Mouse (Mus musculus) neural tube, embryonic 10.5 days (tissue): ENCODE measurements around the gene Cuedc1.
"Not testable (repeated sequence)": the region's sequence is repeated elsewhere in the genome, so short reads cannot be mapped to it uniquely, and the experiment has no call there.

Source experiments
- DNase-seq: peaks from one replicate; pipeline ENCODE4 v3.0.0-alpha.2; 2017; ENCODE audit warnings: low spot score; ENCODE audit errors: extremely low spot score

Cuedc1 gene

DNA sequence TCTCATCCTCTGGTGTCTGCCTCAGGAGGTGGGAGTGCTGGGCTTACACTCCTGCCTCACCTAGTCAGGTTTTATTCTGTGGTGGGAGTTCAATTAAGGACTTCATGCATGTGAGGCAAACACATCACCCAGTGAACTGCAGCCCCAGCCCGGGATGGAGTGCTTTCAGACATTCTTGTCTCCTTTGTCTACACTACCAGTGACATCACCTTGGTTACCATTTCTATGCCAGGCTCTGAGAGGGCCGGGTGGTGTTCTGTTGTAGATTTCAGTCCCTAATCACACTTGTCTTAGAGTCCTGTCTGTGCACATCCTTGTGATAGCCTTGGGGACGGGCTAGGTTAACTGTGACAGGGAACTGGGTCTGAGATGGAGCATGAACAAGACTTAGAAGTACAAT, 70.8 kb downstream of the Cuedc1 start:
- no peak for DNase-seq

- no peak for DNase-seq
These were observed 71.7 kb downstream of the Cuedc1 start for GRCm38 (mm10) chr11:88169531-88170040.

DNA sequence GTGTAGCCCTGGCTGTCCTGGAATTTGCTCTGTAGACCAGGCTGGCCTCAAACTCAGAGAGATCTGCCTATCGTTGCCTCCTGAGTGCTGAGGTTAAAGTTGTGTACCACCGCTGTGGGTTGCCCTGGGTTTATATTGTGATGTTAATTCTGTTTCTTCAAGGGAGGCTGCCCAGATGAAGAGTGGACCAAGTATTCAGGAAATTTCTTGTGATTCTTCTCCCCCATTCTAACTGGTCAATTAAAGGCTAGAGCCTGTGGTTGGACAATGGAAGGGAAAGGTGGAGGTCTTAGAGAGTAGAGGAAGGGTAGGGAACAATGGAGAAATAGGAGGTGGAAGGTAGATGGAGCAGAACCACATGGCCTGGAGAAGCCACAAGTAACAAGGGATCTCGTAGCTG, 72.7 kb downstream of the Cuedc1 start:
- DNase-seq, result no peak

DNA sequence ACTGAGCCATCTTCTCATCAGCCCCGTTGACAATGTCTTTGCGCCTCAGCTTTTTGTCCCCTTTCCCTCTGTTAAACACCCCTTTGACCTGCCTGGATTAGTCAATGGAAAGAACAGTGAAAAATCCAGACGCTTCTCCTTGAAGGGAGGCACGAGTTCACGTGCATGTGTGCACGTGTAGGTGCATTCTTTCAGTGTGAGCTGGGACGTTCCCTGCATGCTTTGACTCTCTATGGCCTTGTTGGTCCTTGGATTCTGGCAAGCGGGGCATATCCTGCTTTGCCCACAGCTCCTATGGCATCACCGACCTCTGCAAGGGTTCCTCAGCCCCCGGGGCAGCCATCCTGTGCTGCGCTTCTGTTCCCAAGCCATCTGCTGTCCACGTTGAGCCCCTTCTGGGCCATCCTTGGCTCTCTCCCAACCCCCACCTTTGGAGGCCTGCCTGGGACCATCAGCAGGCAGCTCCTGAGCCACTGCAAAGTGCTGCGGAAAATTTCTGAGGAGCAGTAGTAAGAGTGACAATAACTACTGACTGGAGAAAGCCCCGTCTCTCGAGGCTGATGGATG, 74.1 kb downstream of the Cuedc1 start:
- DNase-seq, result no peak

DNA sequence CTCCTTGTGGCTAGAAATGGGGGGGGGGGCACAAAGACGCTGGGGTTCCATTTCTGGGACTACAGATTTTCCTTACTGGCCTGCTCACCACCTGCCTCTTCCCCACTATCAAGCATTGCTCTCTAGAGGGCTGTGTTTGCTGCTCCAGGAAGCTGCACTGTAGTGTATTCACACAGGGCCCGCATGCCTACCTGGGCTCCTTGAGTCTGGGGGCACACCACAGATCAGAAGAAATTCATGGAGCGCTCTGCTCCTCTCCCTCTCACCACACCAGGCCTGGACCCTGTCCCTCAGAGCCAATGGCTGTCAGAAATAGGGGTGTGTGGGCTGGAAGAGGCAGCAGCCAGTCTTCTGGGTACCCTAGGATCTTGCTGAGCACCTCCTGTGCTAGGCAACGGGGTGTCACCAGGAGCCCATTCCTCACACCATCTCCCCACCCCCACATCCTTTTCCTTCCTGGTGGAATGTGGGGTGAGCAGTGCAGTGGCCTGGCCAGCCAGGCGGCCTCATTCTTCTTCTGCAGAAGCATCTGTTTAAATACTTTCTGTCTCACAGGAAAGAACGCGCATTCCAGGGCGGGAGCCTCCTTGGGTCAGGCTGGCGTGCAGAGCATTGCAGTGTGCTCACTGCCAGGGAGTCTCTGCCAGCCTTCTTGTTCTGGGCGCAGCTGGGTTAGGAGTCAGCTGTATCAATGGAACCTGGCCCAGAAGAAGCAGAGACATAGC, 74.9 kb downstream of the Cuedc1 start:
- DNase-seq, result peak; percentile 73

DNA sequence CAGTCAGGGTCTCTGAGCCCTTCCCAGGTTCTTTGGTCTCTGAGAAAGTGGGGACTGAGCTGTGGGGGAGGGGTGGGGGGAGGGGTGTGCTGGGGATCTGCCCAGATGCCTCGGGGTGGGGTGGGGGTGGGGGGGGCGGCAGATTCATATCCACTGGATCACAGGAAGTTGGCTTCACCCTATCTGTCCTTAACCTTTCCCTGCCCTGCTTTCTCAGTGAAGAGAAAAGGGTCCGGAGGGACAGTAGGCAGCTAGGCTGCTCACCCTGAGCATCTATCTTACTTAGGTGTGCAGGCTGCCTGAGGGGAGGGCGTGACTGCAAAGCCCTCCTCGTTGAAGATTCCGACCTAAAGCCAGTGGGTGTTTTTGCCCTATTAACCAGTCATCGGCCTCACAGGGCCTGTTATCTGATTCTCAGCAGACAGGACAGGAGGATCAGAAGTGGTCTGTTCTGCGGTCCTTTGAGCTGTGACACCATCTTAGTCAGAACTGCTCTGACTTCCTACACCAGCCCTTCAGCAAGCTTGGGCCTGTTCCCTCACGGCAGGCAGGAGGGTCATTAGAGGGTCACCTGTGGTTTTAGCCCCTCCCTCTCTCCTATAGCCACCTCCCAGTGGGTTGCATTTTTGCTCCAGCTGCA, 75.6 kb downstream of the Cuedc1 start:
- no peak for DNase-seq

DNA sequence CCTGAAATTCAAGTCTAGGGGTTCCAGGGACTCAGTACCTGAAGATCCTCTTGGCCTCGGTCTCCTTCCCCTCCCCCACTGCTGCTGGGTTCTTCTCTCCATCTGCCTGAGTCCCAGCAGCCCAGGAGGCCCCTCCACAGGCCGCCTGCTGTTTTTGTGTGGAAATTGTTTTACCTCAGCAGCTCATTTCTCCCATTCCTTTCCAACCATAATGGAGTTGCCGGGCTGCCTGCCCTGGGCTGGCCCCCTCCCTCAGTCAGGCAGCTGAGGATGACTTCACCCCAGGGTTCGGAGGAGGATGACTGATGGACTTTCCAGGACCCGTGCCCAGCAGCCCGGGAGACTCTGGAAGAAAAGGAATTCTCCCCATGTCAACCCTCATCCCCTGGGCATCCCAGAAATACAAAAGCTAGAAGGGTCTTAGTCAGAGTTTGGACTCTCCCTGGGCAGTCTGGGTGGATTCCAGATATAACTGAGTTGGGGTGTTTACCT, 82.7 kb downstream of the Cuedc1 start:
- no peak for DNase-seq

GRCm38 (mm10) chr11:88180959-88181619, 83.2 kb downstream of the Cuedc1 start:
- DNase-seq, result peak; percentile 68

GRCm38 (mm10) chr11:88184632-88185180, 86.8 kb downstream of the Cuedc1 start:
- DNase-seq, result no peak

DNA sequence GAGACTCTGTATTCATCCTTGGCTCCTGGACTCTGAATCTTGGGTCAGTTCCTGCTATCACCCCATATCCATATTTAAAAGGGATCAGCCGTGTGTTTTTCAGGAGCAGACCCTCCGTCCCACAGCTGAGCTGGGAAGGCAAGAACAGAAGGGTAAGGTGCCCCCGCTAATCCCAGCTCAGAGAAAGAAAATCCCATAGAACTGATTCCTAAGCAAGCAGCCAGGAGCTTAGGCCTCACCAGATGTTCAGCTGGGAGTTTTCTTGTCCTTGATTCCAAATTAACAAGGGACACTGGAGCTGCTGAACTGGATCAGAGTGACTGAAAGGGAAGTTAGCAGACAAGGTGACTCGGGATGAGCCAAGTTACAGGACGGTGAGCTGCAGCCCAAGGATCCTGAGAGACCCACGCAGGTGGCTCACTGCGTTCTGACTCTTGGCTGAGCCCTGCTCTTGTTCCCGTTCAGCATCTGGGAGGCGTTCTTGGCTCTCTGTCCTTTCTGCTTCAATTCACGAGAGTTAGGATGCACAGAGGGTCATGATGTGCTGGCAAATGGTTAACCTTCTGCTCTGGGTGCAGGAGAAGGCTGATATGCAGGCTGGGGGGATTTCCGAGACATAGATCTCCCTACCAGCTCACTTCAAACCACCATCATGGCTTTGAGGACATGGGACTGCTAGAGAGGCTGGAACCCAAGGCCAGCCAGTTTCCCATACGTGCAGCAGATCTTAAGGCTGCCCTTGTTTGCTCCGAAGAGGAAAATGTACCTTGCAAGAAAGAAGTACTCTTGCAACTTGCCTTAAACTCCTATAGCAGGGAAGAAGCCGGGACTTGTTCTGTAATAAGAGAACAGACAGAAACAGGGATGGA, 88.5 kb downstream of the Cuedc1 start:
- DNase-seq, result peak; percentile 14

DNA sequence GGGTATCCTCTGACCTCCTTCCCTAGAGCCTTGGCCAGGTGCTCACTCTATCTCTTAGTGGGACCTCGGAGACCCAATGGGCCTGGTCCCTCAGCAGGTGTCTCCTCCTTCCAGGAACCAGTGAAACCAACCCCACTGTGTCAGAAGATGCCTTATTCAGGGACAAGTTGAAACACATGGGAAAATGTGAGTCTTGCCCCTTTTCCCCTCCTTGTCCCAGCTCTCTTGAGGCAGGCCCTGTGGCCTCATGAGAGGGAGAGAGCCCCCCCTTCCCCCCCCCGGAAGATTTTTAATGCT, 89.0 kb downstream of the Cuedc1 start:
- peak; percentile 17 for DNase-seq

DNA sequence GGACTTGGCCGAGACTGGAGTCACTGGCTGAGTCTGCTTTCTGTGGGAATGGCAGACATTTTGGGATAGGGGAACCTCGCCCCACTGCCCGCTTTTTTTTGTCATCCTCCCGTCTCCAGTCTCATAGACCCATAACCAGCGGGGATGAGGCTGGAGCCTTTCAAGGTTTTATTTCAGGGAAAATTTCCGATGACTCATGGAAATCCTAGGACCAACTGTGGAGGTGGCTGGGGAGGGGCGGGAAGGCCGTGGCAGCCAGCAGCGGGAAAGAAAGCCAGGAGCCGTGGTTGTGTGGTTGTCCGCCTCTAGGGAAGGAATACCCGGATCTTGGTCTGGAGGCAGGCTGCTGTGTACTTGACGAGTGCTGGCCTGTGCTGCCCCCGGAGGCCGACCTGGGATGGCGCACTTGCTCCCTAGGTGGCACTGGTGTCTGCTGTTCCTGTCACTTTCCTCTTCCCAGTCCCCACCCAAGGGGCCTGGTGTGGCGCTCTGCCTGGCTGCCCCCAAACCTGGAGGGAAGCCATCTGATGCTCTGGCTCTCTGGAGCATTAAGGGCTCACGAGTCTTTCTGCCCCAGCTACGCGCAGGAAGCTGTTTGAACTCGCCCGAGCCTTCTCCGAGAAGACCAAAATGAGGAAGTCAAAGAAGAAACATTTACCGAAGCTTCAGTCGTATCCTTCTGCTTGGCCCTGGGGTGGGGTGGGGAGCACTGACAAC, 89.7 kb downstream of the Cuedc1 start:
- peak; percentile 84 for DNase-seq

- no peak for DNase-seq
These were observed 90.4 kb downstream of the Cuedc1 start for GRCm38 (mm10) chr11:88188216-88188615.

DNA sequence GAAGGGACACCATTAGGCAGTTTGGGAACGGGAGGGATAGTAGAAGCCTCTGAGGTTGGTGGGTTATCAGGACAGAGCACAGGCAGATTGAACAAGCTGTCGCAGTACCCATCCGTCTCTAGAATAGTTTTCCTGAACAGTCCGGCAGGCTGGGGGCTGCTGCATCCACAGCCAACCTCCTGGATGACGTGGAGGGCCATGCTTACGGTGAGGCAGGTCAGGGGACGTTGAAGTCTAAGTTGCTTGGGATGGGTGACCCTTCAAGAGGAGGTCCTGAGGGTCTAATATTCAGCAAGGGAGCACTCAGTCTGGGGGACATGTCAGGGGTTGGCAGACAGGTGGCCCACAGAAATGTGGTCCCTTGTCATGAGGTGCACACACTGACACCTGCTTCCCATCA, 90.8 kb downstream of the Cuedc1 start:
- DNase-seq, result no peak

- no peak for DNase-seq
These were observed 94.7 kb downstream of the Cuedc1 start for GRCm38 (mm10) chr11:88192595-88192994.

DNA sequence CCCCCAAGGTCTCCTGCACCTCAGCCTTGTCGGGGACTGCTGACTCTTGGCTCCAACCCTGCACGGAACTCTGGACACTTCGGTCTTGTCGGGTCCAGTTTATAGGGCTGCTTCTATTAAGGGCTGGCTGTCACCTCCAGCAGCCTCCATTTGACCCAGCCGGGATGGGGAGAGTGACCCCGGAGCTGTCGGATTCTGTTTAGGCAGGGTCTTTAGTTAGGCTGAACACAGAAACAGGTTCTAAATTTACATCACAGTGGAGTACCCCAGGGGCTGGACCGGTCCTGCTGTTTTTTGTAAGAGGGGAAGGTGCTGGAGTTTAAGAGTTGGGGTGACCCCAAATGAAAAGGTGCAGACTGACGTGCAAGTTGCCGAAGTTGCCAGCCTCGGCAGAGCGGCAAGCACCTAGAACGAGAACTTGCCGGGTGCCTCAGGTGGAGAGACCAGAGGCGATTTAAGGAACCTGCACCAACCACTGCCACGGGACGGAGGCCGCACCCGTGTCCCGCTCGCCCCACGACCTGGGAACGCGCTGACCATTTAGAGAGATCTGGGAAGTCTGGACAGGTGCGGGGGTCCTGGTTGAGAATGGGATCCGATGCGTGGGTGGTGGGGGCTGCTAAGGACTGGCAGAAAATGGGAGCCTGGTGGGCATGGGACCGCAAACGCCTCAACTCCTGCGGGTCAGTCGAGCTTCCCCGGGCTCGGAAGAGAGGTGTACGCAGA, 95.4 kb downstream of the Cuedc1 start:
- DNase-seq, result no peak

DNA sequence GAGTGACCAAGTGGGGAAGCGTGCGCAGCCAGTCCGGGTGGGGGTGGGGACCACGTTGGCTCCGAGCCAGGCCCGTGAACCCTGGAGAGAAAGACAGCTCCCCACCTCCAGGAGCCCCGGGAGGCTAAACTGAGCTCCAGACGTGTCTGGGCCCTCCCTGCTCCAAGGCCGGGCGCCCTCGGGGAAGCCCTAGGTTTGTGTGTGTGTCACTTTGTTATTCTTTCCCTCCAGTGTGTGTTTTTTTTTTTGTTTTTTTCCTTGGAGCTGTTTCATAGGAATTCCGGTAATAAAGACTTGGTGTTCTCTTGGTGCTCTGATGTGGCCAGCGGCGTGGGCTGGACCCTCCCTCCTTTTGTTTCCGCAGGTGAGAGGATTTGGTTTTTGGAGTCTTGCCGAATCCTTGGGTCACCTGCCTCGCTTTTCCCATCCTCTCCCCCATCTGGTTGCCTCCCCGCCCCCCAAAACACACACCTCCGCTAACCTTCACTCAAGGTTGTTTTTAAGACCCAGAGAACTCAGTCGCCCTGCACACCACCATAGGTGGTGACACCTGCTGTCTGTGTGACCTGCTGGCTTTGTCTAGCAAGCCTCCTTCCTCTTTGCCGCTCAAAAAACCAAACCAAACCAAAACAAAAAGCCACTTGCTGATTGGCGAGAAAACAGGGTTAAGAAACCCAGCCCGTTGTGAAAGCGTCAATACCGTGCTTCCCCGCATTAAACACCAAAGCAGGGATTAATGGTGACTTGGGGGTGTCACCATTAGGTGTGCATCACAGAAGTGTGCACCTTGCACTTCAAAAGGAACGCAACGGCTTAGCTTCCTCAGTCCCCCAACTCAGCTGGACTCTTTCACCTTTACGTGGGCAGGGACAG, 96.2 kb downstream of the Cuedc1 start:
- no peak for DNase-seq

GRCm38 (mm10) chr11:88195699-88196098, 97.8 kb downstream of the Cuedc1 start:
- DNase-seq, result not testable (repeated sequence)
